Mouse (Mus musculus) heart, adult 2 months (tissue): Measurements from ENCODE around the gene Dscam.

Experiments used
- CTCF ChIP-seq: fragments of 200-600 bp; IDR thresholded peaks from 2 replicates; pipeline ENCODE4 v1.8.1; 2022; ENCODE audit warnings: antibody characterized with exemption, mild to moderate bottlenecking, moderate library complexity
- EP300 ChIP-seq: fragments of 200-500 bp; IDR thresholded peaks from 2 replicates; pipeline ENCODE4 v1.6.1; 2011; ENCODE audit warnings: low read depth, low read length, control low read depth; ENCODE audit not compliant: insufficient read depth
- POLR2A ChIP-seq: fragments of 200-500 bp; IDR thresholded peaks from 2 replicates; pipeline ENCODE4 v1.6.1; 2011; ENCODE audit warnings: mild to moderate bottlenecking, low read depth, low read length, control low read depth; ENCODE audit not compliant: insufficient read depth

- TF ChIP-seq CTCF = no peak
- no peak for TF ChIP-seq EP300
- TF ChIP-seq POLR2A = no peak
Measured at GRCm38 (mm10) chr16:97075920-97076572, 94.5 kb downstream of the Dscam start.
